7 mouse cellular contexts compared by ENCODE assay signal in the genomic region with DNA sequence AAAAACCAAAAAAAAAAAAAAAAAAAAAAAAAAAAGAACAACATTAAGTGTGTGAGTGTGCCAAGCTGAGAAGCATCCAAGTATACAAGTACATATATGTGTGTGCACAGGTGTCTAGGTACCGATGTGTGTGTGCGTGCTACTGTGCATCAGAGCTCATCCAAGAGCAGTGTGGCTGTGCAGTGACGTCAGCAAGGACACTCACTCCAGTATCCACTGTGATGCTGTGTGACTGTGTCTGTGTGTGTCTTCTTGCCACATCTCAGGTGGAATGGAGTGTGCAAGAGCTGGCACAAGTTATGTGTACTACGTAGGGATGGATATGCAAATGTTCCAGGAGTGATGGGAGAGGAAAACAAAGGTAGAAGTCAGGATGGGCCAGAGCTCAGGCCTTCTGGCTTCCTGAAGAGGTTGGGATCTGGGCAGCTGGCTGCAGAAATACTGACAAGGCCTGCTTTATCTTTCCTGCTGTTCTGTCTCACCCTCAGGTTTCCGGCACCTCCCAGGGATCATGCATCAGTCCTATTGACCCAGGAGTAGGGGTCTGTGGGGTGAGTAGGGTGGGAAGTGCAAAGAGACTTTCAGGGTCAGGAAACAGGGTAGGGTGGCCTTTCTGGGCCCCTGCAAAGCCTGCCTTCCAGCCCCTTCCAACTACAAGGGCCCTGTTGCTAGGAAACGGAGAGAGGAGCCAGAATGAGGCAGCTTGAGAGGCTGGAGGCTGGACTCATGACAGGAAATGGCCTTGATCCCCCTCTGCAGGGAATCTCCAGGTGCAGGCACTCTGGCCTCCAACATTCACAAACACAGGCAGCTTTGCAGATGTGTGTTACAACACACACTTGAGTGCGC. TPM values are rescaled to one million over a fixed set of nuclear protein-coding genes. Genes with fewer than 3 reads are reported as not detected.
DNase-seq lines count a peak whose midpoint lies in the region; ATAC-seq lines count a peak whose summit lies in the region.

No protein-coding gene starts in this region.

- DNase-seq in left cerebral cortex, postnatal 14 days (ENCODE audit: low spot score in 2 of 2) = peak; percentile 30 to 49
- DNase-seq in left cerebral cortex, adult 11 months (ENCODE audit: low spot score) = no peak
- DNase-seq in embryo, embryonic 10 days (ENCODE audit: low spot score) = peak; percentile 88
- DNase-seq in forelimb bud, embryonic 11.5 days (ENCODE audit: low read depth, low spot score) = peak; percentile 63
- peak; percentile 92 for DNase-seq in midbrain, embryonic 11.5 days (ENCODE audit: low spot score, missing footprints)
- DNase-seq in thymus, postnatal 25 days = peak; percentile 55
- DNase-seq in cerebellum, adult 8-10 months = no peak

- intact Hi-C loops in left cerebral cortex, postnatal 14 days (cut with DNase I) = no loop called here

- ATAC-seq in midbrain, embryonic 11.5 days (ENCODE audit: low FRiP score) = peak; percentile 48; the same call in 1 of the 2 replicates

- H3K4me2 ChIP-seq in midbrain, embryonic 11.5 days = no peak overlapping the region

- H3K9me3 ChIP-seq in midbrain, embryonic 11.5 days (ENCODE audit: control insufficient read depth, low read length) = no peaks in the 10 kb centered on the region

- H3K4me1 ChIP-seq in midbrain, embryonic 11.5 days (ENCODE audit: control insufficient read depth, insufficient read depth, low read length) = peaks cover 7% of the 10 kb centered on the region

- H3K9ac ChIP-seq in midbrain, embryonic 11.5 days (ENCODE audit: low read length) = peak overlapping the region; percentile 38

- no peaks in the 10 kb centered on the region for H3K27me3 ChIP-seq in midbrain, embryonic 11.5 days (ENCODE audit: control insufficient read depth, insufficient read depth, low read length)

- H3K36me3 ChIP-seq in midbrain, embryonic 11.5 days (ENCODE audit: control insufficient read depth, insufficient read depth, low read length) = no peaks in the 10 kb centered on the region

- no peak overlapping the region for H3K4me3 ChIP-seq in midbrain, embryonic 11.5 days (ENCODE audit: low read depth, low read length)

- peak overlapping the region; percentile 72 for H3K27ac ChIP-seq in midbrain, embryonic 11.5 days (ENCODE audit: low read depth, low read length)

- WGBS in midbrain, embryonic 11.5 days = 51% methylated on average over 7 of the region's 7 CpGs

RNA-seq across cellular contexts. Expression of gene Fgr, which starts 10.0 kb away (rescaled TPM):
- total RNA-seq in left cerebral cortex, postnatal 14 days (2021) = not detected
- not detected in 2 replicates for polyA plus RNA-seq in midbrain, embryonic 11.5 days (2014; fragmentation: Nextera tagmentation; extraction: Ambion mirVana)

RNA-seq across cellular contexts. Expression of gene Ahdc1, which starts 27.2 kb away (rescaled TPM):
- total RNA-seq in left cerebral cortex, postnatal 14 days (2021) = 10 to 100 TPM; 78.4 to 81.6 TPM
- polyA plus RNA-seq in midbrain, embryonic 11.5 days (2014; fragmentation: Nextera tagmentation; extraction: Ambion mirVana) = 4.9 and 5.3 TPM in 2 replicates

Comparison
In these comparisons a context has a peak if more than half of its experiments do, and no peak if none do; other contexts are left out.
1. DNase-seq: peak in left cerebral cortex, postnatal 14 days (2 of 2), embryo, embryonic 10 days (single experiment), forelimb bud, embryonic 11.5 days (single experiment), midbrain, embryonic 11.5 days (single experiment) and thymus, postnatal 25 days (single experiment); none in left cerebral cortex, adult 11 months (single experiment) and cerebellum, adult 8-10 months (single experiment).